Mouse (Mus musculus) limb, embryonic 11.5 days (tissue): ENCODE data around the gene B3galt5. TPM values are rescaled to one million over a fixed set of nuclear protein-coding genes. Genes with fewer than 3 reads are reported as not detected.
A peak's percentile ranks its signal among the peaks of the same experiment; 100 is the strongest.

Experiments
- ATAC-seq: fragments of 200-750 bp; cut with Nextera tagmentation; 2 replicates; pipeline ENCODE4 v1.8.0; 2017; ENCODE audit warnings: low read depth; ENCODE audit not compliant: insufficient number of reproducible peaks, low FRiP score, low TSS enrichment
- DNase-seq: peaks from one replicate; pipeline ENCODE4 v3.0.0-alpha.2; 2015; ENCODE audit warnings: low spot score
- H3K27ac ChIP-seq: fragments of 300-500 bp; sonication (generic); replicated peaks from 2 replicates; pipeline ENCODE4 v1.5.1; 2014; ENCODE audit warnings: low read depth, mild to moderate bottlenecking, low read length
- H3K27me3 ChIP-seq: fragments of 300-500 bp; sonication (generic); 2 replicates; pipeline ENCODE4 v1.6.1; 2014; ENCODE audit warnings: mild to moderate bottlenecking, low read length, mixed read lengths; ENCODE audit not compliant: control insufficient read depth, insufficient read depth
- H3K36me3 ChIP-seq: fragments of 300-500 bp; sonication (generic); 2 replicates; pipeline ENCODE4 v1.6.1; 2014; ENCODE audit warnings: mild to moderate bottlenecking, low read length, moderate library complexity, mixed read lengths; ENCODE audit not compliant: control insufficient read depth, insufficient read depth
- H3K4me1 ChIP-seq: fragments of 300-500 bp; sonication (generic); 2 replicates; pipeline ENCODE4 v1.6.1; 2014; ENCODE audit warnings: low read length, mixed read lengths; ENCODE audit not compliant: control insufficient read depth, insufficient read depth
- H3K4me2 ChIP-seq: fragments of 300-500 bp; sonication (generic); 2 replicates; pipeline ENCODE4 v1.6.1; 2014; ENCODE audit warnings: low read depth, mild to moderate bottlenecking, moderate library complexity; ENCODE audit not compliant: severe bottlenecking
- H3K4me3 ChIP-seq: fragments of 300-500 bp; sonication (generic); 2 replicates; pipeline ENCODE4 v1.5.1; 2014; ENCODE audit warnings: low read depth, low read length
- H3K9ac ChIP-seq: fragments of 300-500 bp; sonication (generic); 2 replicates; pipeline ENCODE4 v1.6.1; 2014; ENCODE audit warnings: mild to moderate bottlenecking, low read length
- H3K9me3 ChIP-seq: fragments of 300-500 bp; sonication (generic); 2 replicates; pipeline ENCODE4 v1.6.1; 2016; ENCODE audit warnings: low read length; ENCODE audit not compliant: control insufficient read depth
- WGBS: fragments of 180-500 bp; shearing (Covaris S2); extraction: QIAGEN DNeasy Blood & Tissue Kit; methylation state at CpG from one replicate; pipeline ENCODE4 v1.1.7; 2014; 5-methylcytosine and 5-hydroxymethylcytosine counted together
- polyA plus RNA-seq: library from polyadenylated mRNA; unstranded; fragments of >200 nt; fragmentation: Nextera tagmentation; extraction: Ambion mirVana; gene quantifications from 2 replicates; pipeline ENCODE4 v1.2.1, GENCODE M21; 2014

The B3galt5 gene
- polyA plus RNA-seq, 1 experiment from 2014 or later, result 0.40 TPM

DNA sequence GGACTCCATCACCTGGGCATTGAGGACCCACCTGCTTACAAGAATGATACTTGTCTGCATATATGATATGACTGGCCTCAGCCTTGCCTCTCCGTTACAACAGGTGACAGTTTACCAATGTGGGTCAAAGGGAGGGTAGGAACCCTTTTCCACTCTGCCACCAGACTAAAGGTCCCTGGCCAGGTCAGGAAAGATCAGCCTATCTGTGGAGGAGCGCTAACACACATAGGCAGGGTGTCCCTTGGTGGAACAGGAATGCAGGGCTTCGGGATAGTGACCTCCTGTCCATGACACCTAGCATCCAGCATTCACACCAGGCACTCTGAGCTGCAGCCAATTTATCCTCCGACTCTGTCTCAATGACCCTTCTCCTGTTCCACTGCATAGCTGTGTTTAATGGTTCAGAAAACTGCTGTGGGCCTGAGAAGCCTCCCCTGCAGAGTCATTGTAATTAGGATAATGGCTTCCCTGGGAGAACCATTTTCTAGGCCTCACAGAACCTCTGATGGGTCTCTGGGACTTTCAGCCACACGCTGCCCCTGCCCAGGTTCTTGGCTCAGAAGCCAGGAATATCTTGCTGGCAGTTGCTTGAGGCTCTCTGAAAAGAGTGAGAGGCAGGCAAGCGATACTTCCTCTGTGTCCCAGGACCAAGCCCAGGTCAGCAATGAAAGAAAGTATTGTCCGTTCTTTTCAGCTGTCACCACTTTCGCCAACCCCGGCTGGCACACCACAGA, 43.1 kb downstream of the B3galt5 start:
- no peaks in the 10 kb centered on the region for H3K36me3 ChIP-seq
- WGBS, result 62% methylated on average over 9 of the region's 9 CpGs
- no peak overlapping the region for H3K27ac ChIP-seq
- ATAC-seq (no peak), DNase-seq (no peak)
- peaks cover 6% of the 10 kb centered on the region for H3K4me1 ChIP-seq
- H3K27me3 ChIP-seq, result peaks cover 24% of the 10 kb centered on the region
- H3K9ac ChIP-seq, result no peak overlapping the region
- H3K4me2 ChIP-seq, result no peak overlapping the region
- H3K4me3 ChIP-seq, result no peak overlapping the region
- no peaks in the 10 kb centered on the region; the same call in 1 of the 2 replicates for H3K9me3 ChIP-seq

GRCm38 (mm10) chr16:96280719-96281605, 45.4 kb downstream of the B3galt5 start:
- Histone ChIP-seq H3K36me3 (no peaks in the 10 kb centered on the region), H3K9me3 (no peaks in the 10 kb centered on the region), H3K9ac (peak overlapping the region; percentile 37; the same call in 1 of the 2 replicates), H3K27me3 (peaks cover 24% of the 10 kb centered on the region), H3K4me3 (peak overlapping the region; percentile 34), H3K4me2 (peak overlapping the region; percentile 74), H3K27ac (no peak overlapping the region), H3K4me1 (peaks cover 6% of the 10 kb centered on the region)
- ATAC-seq (0 out of 2 replicates have a peak, but pooled peaks have one; percentile 44), DNase-seq (peak; percentile 69)
- whole genome bisulfite sequencing, result 3% methylated on average over 38 of the region's 38 CpGs

- WGBS, result 93% methylated on average over 9 of the region's 9 CpGs
- Histone ChIP-seq H3K36me3 (no peaks in the 10 kb centered on the region), H3K4me1 (peaks cover 6% of the 10 kb centered on the region), H3K27ac (no peak overlapping the region), H3K9me3 (no peaks in the 10 kb centered on the region), H3K27me3 (peaks cover 24% of the 10 kb centered on the region), H3K4me2 (no peak overlapping the region), H3K4me3 (no peak overlapping the region), H3K9ac (no peak overlapping the region)
- ATAC-seq (no peak), DNase-seq (no peak)
Measured at GRCm38 (mm10) chr16:96282566-96282965, 47.0 kb downstream of the B3galt5 start.

DNA sequence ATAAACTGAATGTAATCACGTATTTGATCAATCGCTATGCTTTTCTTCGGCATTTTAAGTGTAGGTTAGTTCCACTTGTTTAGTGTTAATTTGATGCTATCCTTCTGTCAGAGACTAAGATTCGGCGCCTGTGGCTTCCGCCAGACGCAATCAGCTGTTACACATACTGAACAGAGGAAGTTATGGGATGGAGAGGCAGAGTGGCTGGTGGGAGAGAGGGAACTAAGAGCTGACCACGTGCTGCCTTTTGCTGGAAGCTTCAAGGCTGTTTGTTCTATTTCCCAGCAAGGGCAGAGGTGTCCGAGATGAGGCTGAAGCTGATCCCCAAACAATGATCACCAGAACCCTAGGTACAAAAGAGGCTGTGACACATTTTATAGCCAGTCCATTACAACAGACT, 56.3 kb downstream of the B3galt5 start:
- Histone ChIP-seq H3K9me3 (no peaks in the 10 kb centered on the region), H3K4me2 (no peak overlapping the region), H3K36me3 (no peaks in the 10 kb centered on the region), H3K4me1 (no peaks in the 10 kb centered on the region), H3K9ac (no peak overlapping the region), H3K27me3 (no peaks in the 10 kb centered on the region), H3K4me3 (no peak overlapping the region), H3K27ac (no peak overlapping the region)
- 74% methylated on average over 9 of the region's 9 CpGs for WGBS
- DNase-seq, result no peak
- no peak for ATAC-seq

- no peak overlapping the region for H3K4me2 ChIP-seq
- ATAC-seq, result no peak
- H3K4me1 ChIP-seq, result no peaks in the 10 kb centered on the region
- no peak overlapping the region for H3K27ac ChIP-seq
- no peaks in the 10 kb centered on the region for H3K9me3 ChIP-seq
- no peak for DNase-seq
- H3K27me3 ChIP-seq, result no peaks in the 10 kb centered on the region
- 61% methylated on average over 15 of the region's 15 CpGs for WGBS
- H3K9ac ChIP-seq, result no peak overlapping the region
- no peak overlapping the region for H3K4me3 ChIP-seq
- H3K36me3 ChIP-seq, result no peaks in the 10 kb centered on the region
Measured at GRCm38 (mm10) chr16:96292530-96293173, 57.1 kb downstream of the B3galt5 start.

DNA sequence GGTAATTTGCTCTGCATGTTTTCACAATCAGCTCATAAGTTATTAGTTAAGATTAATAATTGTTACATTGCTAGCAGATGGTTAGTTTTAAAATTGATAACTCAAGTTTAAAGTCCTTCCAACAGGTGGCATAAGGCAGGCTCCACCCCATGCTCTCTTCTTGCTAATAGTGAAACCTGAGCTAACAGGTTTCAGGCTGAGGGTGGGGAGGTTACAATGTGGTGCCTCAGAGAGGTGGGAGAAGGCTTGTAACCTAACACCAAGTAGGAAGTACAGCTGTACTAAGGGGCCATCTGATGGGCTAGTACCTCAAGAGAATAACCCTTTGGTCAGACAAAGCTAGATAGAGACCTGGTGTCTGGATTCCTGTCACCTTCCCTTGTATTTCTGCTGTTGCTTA, 62.5 kb downstream of the B3galt5 start:
- Histone ChIP-seq H3K4me3 (no peak overlapping the region), H3K4me1 (no peaks in the 10 kb centered on the region), H3K27ac (no peak overlapping the region), H3K4me2 (no peak overlapping the region), H3K9ac (no peak overlapping the region), H3K36me3 (no peaks in the 10 kb centered on the region), H3K9me3 (no peaks in the 10 kb centered on the region), H3K27me3 (no peaks in the 10 kb centered on the region)
- DNase-seq (no peak), ATAC-seq (0 out of 2 replicates have a peak, but pooled peaks have one; percentile 51)

GRCm38 (mm10) chr16:96298574-96298973, 63.0 kb downstream of the B3galt5 start:
- Histone ChIP-seq H3K4me2 (no peak overlapping the region), H3K36me3 (no peaks in the 10 kb centered on the region), H3K4me1 (no peaks in the 10 kb centered on the region), H3K9me3 (no peaks in the 10 kb centered on the region), H3K27me3 (no peaks in the 10 kb centered on the region), H3K9ac (no peak overlapping the region), H3K4me3 (no peak overlapping the region), H3K27ac (no peak overlapping the region)
- no peak for DNase-seq
- ATAC-seq, result no peak
- WGBS, result 56% methylated on average over 3 of the region's 3 CpGs

- WGBS, result 88% methylated on average over 4 of the region's 4 CpGs
- H3K9me3 ChIP-seq, result no peaks in the 10 kb centered on the region
- no peaks in the 10 kb centered on the region for H3K4me1 ChIP-seq
- H3K27me3 ChIP-seq, result no peaks in the 10 kb centered on the region
- no peak for ATAC-seq
- no peak overlapping the region for H3K4me2 ChIP-seq
- no peak for DNase-seq
- no peak overlapping the region for H3K4me3 ChIP-seq
- H3K9ac ChIP-seq, result no peak overlapping the region
- no peaks in the 10 kb centered on the region for H3K36me3 ChIP-seq
- H3K27ac ChIP-seq, result no peak overlapping the region
Measured at GRCm38 (mm10) chr16:96303356-96303755, 67.8 kb downstream of the B3galt5 start.
